Mouse (Mus musculus): ENCODE measurements around the gene Rarg.

The Rarg gene

GRCm38 (mm10) chr15:102257202-102258075, at the start of gene Rarg:
Rarg (minus strand) TSS chr15:102257517.
- no peak for DNase-seq

GRCm38 (mm10) chr15:102302542-102302941, 45.2 kb upstream of the Rarg start:
- DNase-seq, result no peak

- no peak for DNase-seq
Observed at GRCm38 (mm10) chr15:102296368-102297006, 39.2 kb upstream of the Rarg start.

- DNase-seq, result peak; percentile 92
Observed at GRCm38 (mm10) chr15:102295633-102296367, 38.5 kb upstream of the Rarg start, which contains the start of gene Espl1. Espl1 (plus strand) TSS chr15:102296266.

GRCm38 (mm10) chr15:102287395-102287794, 30.1 kb upstream of the Rarg start:
- DNase-seq, result no peak

GRCm38 (mm10) chr15:102283648-102284047, 26.3 kb upstream of the Rarg start:
- DNase-seq, result no peak

GRCm38 (mm10) chr15:102282463-102283292, 25.4 kb upstream of the Rarg start:
- DNase-seq, result no peak

- DNase-seq, result no peak
Observed at GRCm38 (mm10) chr15:102280623-102281022, 23.3 kb upstream of the Rarg start.

GRCm38 (mm10) chr15:102279783-102280520, 22.6 kb upstream of the Rarg start:
- DNase-seq, result no peak

- peak; percentile 86 for DNase-seq
Observed at GRCm38 (mm10) chr15:102279092-102279782, 21.9 kb upstream of the Rarg start, which contains the start of gene Mfsd5. Mfsd5 (plus strand) TSS chr15:102279454.

- no peak for DNase-seq
Observed at GRCm38 (mm10) chr15:102278726-102279091, 21.4 kb upstream of the Rarg start.

GRCm38 (mm10) chr15:102273982-102274716, 16.8 kb upstream of the Rarg start:
- DNase-seq, result no peak

- no peak for DNase-seq
Observed at GRCm38 (mm10) chr15:102271441-102271840, 14.1 kb upstream of the Rarg start.

- DNase-seq, result no peak
Observed at GRCm38 (mm10) chr15:102270274-102270960, 13.1 kb upstream of the Rarg start, which contains the start of gene Gm9918. Gm9918 (plus strand) TSS chr15:102270563.

- DNase-seq, result no peak
Observed at GRCm38 (mm10) chr15:102265548-102265947, 8.2 kb upstream of the Rarg start.

- DNase-seq, result no peak
Observed at GRCm38 (mm10) chr15:102263037-102263436, 5.7 kb upstream of the Rarg start.

- DNase-seq, result no peak
Observed at GRCm38 (mm10) chr15:102262582-102262981, 5.3 kb upstream of the Rarg start.

- DNase-seq, result no peak
Observed at GRCm38 (mm10) chr15:102258581-102259253, 1.4 kb upstream of the Rarg start.

- no peak for DNase-seq
Observed at GRCm38 (mm10) chr15:102258076-102258470, 756 bp upstream of the Rarg start.
